Mouse (Mus musculus) ES-Bruce4 (cell line): ENCODE measurements at regions not wholly inside any gene's neighbourhood (a gene's known extent, or its start where the extent isn't known, plus 50 kb on each side); places are given as distances from the start of the nearest gene placed in this dataset.

Experiments used
- CTCF ChIP-seq: IDR thresholded peaks from one replicate; pipeline ENCODE4 v1.8.1; 2011; ENCODE audit warnings: low read depth, low read length
- EP300 ChIP-seq: IDR thresholded peaks from 2 replicates; pipeline ENCODE4 v1.6.1; 2011; ENCODE audit warnings: low read depth, low read length; ENCODE audit not compliant: insufficient read depth

- TF ChIP-seq CTCF (no peak), EP300 (no peak)
Observed at GRCm38 (mm10) chr15:42965314-42965713, 2831.1 kb downstream of the 9330182O14Rik start.
